Mouse (Mus musculus): Measurements from ENCODE around the gene Mymx.

Mymx gene

DNA sequence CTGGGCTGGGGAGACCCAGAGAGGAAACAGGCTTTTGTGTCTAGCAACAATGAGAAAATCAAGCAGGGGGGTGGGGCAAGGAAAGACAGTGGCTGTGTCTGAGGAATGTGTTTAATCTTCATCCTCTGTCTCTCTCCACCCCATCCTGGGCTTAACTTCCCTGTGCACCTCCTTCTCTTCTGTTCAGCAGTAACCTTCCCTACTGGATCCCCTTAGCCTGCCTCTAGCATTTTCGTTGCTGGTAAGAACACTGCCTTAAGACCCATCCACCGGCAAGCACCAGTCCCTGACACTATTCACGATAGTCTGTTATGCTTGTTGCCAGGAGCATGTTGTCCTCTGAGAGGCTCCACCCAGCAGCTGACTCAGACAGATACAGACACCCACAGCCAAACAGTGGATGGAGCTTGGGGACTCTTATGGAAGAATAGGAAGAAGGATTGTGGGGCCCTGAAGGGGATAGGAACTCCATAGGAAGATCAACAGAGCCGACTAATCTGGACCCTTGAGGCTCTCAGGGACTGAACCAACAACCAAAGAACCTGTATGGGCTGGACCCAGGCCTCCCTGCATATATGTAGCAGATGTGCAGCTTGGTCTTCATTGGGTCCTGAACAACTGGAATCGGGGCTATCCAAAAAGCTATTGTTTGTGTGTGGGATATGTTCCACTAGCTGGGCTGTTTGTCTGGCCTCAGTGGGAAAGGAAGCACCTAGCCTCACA, 8.4 kb upstream of the Mymx start:
- DNase-seq (ENCODE audit: low read depth, low spot score), result no peak

- no peak for DNase-seq (ENCODE audit: low read depth, low spot score)
Observed at GRCm38 (mm10) chr17:45608396-45608795, 6.5 kb upstream of the Mymx start.

DNA sequence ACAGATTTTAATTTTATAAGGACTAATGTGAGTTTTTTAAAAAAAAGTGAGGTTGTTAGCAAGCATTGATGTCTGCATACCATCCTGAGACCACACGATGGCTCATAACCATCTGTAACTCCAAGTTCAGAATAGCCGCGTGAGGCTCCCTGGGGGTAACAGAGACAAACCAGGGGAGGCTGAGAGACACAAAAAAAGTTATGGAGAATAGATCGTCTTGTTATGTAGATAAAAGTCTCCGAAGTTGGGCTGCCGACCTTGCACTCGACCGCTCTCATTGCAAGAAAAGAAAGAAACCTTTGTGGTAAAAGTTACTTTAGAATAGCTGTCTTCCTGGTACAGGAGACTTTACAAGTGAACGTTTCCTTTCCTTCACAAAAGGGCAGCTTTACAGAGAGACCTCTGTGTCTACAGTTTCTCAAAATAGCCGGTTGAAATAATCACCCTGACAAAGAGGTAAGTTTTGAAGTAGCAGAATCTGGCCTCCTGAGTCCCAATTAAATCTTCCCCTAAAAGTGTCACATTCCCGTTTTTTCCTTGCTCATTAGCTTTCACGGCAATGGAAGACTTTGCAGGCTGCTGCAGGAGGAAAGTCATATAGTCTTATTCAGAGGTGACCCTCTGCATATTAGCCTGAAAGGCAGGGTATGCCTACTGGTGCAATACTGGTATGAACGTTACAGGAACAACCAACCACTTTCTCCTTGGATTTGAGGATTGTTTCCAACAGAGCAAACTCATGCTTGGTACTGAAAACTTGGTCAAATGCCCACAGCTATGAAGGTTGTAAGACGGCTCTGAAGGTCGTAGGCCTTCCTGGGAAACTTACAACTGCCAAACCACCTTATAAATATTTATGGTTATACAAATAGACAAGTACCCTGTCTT, 5.3 kb upstream of the Mymx start:
- DNase-seq (ENCODE audit: low read depth, low spot score), result no peak

DNA sequence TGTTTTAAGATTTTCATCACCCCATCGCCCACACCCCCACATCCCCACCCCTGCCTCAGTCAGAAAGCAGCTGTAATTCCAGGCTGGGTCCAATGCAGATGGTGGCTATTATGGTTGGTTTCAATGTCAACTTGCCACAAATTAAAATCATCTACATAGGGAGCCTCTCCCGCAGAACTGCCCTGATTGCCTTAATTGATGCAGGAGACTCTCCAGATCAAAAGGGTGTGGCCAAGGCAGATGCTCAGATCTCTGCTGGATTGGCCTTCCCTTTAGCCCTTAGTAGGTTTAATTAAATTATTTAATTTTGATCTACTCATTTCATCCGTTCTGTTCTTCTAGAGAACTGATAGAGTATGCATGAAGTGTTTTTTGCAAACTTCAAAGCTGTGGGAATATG, 1.1 kb upstream of the Mymx start:
- DNase-seq (ENCODE audit: low read depth, low spot score), result no peak

DNA sequence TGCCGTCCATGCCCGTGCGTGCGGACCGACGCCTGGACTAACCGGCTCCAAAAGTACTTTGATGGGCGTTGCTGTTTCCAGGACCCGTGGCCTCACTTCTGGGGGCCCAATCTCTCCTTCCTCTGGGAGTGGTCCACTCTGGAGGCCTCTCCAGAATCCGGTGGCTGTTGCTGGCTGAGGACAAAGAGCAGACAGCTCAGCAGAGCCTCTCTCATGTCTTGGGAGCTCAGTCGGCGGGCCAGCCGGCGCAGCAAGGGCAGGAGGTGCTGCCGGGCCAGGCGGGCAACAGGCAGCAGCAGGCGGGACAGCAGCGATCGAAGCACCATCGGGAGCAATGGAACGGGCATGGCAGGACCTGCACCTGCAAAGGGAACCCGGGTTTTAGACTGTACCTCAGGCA, 577 bp downstream of the Mymx start:
- DNase-seq (ENCODE audit: low read depth, low spot score), result no peak

DNA sequence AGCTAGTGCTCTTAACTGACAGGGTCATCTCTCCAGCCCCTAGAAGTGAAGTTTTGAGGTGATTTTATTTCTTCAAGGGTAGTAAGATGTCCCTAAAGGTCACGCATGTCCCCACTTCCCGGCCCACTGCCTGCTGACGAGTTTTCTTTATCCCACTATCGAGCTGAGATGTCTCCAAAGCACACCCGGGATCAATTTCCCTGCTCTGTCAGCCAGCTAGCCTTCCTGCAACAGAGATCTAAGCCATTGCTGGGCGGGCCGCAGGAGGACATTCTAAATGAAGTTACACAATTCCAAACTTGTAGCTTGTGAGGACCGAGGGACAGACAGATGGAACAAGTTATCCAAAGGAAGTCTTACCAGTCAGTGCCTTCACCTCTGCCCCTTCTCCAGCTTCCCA, 1.6 kb downstream of the Mymx start:
- no peak for DNase-seq (ENCODE audit: low read depth, low spot score)

- no peak for DNase-seq (ENCODE audit: low read depth, low spot score)
Observed at GRCm38 (mm10) chr17:45599446-45600242, 2.3 kb downstream of the Mymx start, which contains the start of gene Slc29a1. Gene Slc29a1, minus strand, starts transcription at chr17:45599606.

- DNase-seq (ENCODE audit: low read depth, low spot score), result no peak
Observed at GRCm38 (mm10) chr17:45598891-45599290, 3.0 kb downstream of the Mymx start.

DNA sequence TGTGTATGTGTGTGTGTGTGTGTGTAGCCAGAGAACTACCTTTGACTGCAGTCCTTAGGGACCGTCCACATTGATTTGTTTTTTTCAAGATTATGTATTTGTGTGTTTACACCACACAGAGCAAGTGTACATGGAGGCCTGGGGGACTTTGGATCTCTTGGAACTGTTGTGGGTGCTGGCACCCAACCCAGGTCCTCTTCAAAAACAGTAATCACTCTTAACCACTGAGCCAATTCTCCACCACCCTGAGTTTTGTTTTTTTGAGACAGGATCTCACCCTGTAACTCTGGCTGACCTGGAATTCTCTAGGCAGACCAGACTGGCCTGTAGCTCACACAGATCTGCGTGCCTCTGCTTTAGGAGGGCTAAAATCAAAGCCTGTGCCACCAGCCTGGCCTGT, 3.5 kb downstream of the Mymx start:
- DNase-seq (ENCODE audit: low read depth, low spot score), result no peak

DNA sequence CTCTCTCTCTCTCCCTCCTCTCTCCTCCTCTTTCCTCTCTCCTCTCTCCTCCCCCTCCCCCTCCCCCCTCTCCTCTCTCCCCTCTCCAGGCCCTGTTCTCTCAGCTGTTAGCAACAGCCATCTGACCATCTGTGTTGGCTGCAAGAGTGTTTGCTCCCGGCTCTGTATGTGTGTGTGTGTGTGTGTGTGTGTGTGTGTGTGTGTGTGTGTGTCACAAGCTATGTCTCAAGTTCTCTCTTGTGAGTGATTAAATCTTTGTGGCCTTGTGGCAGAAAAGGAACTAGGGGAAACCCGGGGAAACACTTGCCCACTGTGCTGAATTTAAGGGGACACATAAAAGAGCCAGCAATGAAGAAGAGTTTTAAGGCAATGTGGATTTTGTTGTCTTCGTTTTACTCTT, 4.1 kb downstream of the Mymx start:
- DNase-seq (ENCODE audit: low read depth, low spot score), result no peak

GRCm38 (mm10) chr17:45596631-45597396, 5.1 kb downstream of the Mymx start:
- no peak for DNase-seq (ENCODE audit: low read depth, low spot score)

GRCm38 (mm10) chr17:45595736-45596390, 6.0 kb downstream of the Mymx start:
- DNase-seq (ENCODE audit: low read depth, low spot score), result no peak

DNA sequence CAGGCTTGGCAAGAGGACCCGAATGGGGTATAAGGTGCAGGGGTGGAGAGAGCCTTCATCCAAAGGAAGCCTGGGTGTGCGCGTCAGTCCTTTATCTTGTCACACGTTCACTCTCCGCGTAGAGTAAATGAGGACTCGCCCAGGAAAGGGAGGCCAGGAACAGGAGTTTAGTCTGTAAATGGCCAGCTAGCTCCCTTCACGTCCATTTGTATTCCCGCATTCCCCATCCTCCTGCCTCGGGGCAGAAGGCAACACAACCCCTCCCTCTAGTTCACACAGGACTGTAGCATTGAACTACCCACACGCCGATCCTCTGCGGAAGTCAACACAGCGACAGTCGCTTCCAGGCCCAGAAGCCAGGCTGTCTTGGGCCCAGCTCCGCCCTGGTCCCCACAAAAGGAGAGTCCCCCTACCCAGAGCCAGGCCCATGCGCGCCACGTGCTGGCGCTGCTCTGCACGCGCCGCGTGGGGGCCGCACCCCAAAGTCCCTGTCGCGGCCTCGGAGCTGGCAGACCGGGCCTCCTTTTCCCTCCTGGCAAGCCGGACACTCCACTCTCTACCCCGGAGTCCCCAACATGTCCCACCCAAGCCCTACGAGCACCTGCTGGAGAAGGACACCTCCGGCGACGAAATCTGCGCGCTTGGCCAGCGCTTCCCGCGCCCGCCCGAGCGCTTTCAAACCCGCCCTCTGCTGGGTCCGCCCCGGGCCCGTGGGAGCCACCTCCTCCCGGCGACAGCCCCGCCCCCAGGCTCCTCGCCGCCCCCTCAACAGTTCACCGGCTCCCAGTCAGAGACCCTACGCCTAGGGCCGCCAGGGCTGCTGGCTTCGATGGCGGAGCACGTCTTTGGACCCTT, 6.8 kb downstream of the Mymx start:
- no peak for DNase-seq (ENCODE audit: low read depth, low spot score)

DNA sequence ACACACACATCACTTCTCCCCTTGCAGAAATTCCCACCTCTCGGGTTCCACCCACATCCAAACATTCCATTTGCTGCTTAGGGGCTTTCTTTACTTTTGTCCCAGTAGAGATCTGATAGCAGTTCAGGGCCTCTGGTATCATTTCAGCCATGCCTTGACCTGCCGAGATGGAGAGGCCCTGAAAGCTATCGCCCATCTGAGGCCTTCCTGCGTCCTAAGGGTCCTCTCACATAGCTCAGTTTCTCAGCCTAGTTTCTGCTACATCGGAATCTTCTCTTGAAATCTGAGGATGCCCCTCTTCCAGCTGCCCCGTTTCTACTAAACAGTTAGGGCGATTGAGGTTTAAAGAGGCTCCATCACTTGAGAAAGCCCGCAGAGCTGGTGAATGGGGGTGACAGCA, 7.7 kb downstream of the Mymx start:
- DNase-seq (ENCODE audit: low read depth, low spot score), result no peak

DNA sequence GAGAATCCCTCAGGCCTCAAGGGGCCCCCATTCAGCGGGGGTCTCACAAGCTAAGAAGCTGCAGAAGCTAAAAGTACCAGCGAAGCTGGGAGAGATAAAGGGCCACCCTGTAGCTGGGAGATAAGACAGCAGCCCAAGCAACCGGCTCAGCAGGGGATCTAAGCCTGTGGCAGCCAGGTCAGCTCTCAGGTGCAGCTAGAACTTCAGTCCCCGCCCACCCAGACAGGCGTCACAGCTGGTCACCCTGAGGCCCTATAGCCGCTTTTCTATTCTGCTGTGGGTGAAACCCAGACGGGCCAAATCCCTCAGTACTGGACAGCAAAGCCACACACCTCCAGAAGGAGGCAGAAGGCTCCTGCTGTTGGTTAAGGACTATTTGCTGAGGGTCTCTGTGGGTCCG, 8.4 kb downstream of the Mymx start:
- no peak for DNase-seq (ENCODE audit: low read depth, low spot score)

GRCm38 (mm10) chr17:45592606-45593431, 9.1 kb downstream of the Mymx start:
- DNase-seq (ENCODE audit: low read depth, low spot score), result no peak

- DNase-seq (ENCODE audit: low read depth, low spot score), result no peak
Observed at GRCm38 (mm10) chr17:45591701-45592605, 9.9 kb downstream of the Mymx start.

DNA sequence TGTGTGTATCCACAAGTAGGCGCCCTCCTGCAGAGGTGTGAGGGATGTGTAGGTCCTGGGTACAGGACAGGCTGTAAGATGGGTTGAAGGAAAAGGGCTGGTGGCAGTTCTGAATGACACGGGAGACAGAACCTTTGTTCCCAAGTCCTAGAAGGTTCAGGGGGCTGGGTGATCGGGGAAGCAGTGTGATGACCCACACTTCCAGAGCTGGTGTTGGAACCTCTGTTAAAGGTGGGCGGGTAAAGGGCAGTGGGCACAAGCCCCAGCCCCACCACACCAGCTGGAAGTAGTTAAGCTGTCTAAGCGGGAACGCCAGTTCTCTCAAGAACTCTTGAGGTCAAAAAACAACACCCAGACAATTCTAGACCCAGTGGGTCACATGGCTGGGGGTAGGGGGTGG, 11.5 kb downstream of the Mymx start:
- DNase-seq (ENCODE audit: low read depth, low spot score), result no peak

Measured in retina, adult 2 months (tissue).